Mouse (Mus musculus) forelimb bud, embryonic 11.5 days (tissue): ENCODE measurements around the gene Tmem240.
"Not testable (repeated sequence)": the region's sequence is repeated elsewhere in the genome, so short reads cannot be mapped to it uniquely, and the experiment has no call there.

Experiments
- DNase-seq: peaks from one replicate; pipeline ENCODE4 v3.0.0-alpha.2; 2012; ENCODE audit warnings: low read depth, low spot score

Gene Tmem240

GRCm38 (mm10) chr4:155770626-155771025, 36.0 kb downstream of the Tmem240 start:
- DNase-seq = no peak

GRCm38 (mm10) chr4:155771706-155772105, 37.1 kb downstream of the Tmem240 start:
- no peak for DNase-seq

DNA sequence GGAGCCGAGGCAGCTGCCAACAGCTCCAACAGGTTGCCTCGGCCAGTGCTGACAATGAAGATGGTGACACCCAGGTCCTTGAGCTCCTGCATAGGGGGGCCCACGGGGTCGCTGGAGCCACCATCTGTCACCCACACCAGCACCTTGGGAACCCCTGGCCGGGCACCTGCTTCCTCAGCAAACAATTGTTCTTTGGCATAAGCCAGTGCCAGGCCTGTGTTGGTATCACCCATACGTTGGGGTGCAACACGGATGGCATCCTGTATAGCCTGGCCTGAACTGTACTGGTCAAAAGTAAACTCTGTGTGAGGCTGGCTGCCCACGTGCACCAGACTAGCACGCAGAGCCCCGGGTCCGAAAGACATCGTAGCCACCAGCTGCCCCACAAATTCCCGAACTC, 38.2 kb downstream of the Tmem240 start:
- no peak for DNase-seq

- DNase-seq = no peak
Measured at GRCm38 (mm10) chr4:155773335-155774078, 38.9 kb downstream of the Tmem240 start.

DNA sequence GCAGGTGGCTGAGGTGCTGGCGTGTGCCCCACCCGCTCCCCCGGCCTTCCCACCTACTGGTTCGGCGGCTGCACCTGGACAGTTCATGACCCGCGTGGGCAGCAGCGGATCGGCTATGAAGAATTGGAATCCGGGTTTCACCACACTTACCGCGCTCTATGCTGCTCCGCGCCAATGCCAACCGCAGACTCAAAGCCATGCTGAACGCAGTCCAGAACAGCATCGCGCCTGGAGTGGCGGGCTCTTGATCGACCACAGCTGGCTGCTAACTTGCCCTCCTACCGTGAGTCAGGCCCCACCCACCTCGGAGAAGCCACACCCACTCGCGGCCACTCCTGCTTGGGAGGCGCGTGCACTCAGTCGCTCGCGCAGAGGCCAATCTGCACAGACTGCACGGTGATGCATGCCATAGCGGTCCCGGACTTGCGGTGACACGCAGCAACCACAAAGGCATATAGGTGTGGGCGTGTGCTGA, 39.7 kb downstream of the Tmem240 start, which contains the start of gene Vwa1:
Gene Vwa1 (minus strand): TSS at position 419 of the 475 bp plus-strand sequence.
- DNase-seq = peak; percentile 85

DNA sequence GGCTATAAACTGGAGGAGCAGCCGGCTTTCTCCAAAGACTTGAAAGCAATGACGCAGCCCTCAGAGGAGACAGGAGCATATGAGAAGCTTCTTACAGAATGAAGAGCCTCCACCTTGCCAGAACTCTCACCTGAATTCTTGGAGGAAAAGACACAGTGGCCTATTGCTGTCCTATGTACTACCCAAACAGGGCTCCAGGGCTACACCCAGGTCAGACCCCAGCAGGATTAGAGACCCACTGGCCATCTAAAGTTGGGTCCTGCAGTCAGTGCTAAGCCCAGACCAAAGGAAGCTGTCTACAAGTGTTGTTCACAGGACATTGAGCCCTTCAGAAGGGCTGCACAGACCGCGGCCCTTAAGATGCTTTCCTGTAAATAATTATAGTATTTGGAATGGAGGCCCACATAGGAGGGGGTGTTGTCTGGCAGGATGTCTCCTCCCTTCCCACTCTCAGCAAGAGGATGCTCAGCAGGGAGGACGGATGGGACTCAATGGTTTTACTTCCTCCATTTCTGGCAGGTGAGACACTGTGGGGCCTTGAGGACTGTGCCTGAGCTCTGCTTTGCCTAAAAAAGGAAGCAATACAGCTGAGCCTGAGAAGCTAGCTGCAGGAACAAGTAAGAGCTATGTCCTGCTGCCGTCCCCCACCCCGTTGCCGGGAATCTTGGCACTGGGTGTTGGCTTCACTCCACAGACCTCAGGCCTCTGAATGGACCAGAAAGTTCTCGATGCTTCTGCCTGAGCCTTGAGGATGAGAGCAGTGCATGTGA, 40.6 kb downstream of the Tmem240 start:
- DNase-seq = no peak

GRCm38 (mm10) chr4:155775855-155776254, 41.3 kb downstream of the Tmem240 start:
- no peak for DNase-seq

DNA sequence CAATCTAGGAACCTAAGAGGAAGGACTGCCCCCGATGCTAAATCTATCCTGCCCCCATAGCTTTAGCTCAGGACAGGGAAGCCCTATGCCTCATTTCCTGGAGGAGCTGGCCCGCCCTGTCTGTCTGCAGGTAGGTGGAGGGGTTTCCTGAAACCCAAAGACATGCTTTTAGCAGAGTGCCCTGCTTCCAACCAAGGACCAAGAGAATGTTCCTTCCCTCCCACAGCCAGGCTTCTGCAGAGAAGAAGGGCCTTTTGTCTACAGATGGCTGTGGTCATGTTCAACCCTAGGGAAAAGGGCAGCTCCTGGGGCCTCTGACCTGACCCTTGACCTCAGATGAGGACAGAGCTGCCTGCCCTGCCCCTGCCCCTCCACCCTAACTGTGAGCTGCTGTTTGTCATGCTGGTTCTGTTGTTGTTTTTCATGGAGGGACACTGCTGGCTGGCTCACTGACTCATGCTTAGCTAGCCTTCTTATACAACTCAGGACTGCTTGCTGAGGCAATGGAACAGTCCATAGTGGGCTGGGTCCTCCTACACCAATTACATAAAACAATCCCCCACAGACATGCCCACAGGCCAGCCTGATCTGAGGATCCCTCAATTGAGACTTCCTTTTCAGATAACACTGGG, 42.2 kb downstream of the Tmem240 start:
- no peak for DNase-seq

DNA sequence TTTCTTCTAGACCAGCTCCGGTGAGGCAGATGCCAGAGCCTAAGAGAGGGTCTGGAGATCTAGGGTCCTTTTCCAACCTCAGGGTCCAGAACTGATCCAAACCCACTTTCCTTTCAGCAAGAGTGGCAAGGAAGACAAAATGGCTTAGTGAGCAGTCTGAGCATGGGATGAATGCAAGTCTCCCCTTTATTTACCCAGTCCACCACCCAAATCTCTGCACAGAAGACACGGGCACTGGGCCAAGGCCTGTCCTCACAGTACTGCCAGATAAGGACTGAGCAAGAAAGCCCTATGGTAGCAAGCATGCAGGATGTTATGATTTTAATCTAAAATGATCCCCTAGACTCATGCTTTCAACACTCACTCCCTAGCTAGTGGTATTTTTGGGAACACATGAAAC, 43.2 kb downstream of the Tmem240 start:
- no peak for DNase-seq

DNA sequence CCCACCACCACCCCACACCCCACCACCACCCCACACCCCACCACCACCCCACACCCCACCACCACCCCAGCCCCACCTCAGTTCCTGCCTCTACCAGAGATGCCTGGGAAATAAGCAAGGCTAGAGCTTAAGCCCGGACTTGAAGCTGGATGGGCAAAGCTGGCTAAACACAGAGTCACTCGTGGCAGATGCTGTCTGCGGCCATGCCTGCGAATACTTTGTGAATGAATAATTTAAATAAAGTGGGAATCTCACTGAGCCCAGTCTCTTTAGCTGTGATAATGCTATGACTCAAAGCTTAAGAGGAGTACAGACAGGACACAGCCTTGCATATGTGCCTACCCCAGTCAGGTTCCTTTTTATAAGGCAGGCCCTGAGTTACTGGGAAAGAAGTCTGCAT, 44.9 kb downstream of the Tmem240 start:
- DNase-seq = no peak

DNA sequence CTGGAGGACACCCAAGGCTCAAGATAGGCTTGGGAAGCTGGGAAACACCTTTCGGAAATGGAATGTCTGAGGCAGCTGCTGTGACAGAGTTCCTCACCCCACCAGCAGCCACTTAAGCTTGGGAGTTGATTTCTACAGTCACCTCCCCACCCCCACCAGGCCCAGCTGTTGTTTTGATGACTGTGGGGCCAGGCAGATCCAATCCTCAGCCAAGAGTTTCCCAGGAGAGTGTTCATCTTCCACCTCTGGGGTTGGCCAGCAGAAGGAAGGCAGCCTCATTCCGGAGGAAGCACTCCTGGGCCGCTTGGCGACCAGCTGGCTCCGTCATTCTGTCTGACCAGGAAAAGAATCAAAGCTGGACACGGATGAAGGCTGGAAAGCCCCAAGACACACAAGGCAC, 46.3 kb downstream of the Tmem240 start:
- DNase-seq = peak; percentile 45

GRCm38 (mm10) chr4:155783486-155784080, 49.0 kb downstream of the Tmem240 start:
- DNase-seq = no peak

DNA sequence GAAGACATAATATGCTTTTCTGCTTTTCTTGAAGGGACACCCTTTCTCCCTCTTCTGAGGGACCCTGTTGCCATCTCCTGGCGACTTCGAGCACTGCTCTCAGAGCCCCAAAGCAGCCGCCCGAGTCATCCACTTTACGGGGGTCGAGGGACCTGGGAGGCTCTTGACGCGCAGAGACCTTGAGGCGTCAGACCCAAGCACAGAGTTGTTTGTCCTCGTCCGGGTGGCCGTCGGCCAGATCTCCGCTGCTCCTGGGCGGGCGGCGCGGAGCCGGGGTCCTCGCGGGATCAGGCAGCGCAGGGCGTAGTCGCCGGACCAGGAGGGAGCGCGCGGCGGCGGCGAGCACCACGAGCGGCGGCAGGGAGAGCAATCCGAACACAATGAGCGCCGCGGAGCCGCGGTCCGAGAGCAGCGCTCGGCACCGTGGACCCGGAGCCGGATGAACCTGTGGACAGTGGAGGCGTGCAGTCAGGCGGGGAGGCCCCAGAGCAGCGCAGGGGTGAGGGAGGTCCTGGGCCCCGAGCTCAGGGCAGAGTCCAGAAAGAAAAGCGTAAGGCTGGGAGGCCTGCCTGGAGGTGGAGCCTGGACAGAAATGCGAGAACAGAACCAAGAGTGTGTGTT, 49.6 kb downstream of the Tmem240 start:
- DNase-seq = peak; percentile 74

DNA sequence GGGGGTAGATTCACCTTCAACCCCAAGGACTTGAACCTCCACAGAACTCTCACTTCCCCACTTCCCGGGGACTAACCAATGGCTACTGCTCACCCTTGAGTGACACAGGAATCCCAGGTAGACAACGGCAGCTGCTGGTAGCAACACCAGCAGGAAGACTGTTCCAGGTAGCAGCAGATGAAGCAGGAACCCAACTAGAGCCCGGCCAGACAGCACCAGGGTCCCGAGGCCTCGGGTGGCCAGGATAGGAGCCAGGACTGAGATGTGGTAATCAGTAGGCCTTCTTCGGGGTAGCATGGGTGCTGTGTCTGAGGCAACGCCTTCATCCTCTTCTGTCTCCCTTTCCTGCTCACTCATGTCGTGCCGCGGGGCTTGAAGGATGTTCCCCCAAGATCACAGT, 50.6 kb downstream of the Tmem240 start:
- DNase-seq = no peak

DNA sequence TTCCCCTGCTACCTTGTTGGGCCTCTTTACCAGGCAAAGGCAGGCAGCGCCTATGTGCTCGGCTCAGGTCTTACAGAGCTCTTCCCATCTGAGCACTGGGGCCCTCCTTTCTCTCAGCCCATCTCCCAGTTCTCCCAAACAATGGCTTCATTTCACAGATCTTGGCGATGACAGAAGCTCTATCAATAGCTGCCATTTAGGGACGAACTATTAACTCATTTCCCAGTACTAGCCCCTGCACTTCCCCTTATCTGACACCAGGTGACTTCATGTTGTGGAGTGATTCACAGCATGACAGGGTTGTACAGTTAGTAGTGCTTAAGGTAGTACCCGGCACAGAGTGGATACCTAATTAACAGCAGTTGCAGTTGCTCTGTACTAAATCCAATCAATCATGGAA, 51.2 kb downstream of the Tmem240 start, which contains the start of gene Tmem88b:
Gene Tmem88b (minus strand): TSS at position 56 of the 400 bp plus-strand sequence.
- no peak for DNase-seq

DNA sequence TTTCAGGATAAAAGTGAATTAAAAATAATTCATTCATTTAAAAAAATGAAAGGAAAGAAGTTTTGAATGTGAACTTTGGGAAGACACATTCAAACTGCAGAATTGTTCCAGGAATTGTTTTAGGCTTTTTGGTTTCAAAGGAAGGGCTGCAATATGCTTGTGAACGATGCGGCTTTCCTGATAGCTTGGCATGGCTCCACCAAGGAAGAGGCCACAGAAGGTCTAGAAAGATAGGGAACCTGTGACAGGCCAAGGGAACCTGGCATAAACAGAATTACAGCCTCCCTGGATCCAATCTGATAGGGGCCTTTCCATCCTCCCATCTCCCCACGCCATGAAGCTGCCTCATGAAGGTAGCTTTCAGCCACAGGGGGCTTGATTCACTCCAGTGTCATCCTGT, 53.7 kb downstream of the Tmem240 start:
- no peak for DNase-seq

- not testable (repeated sequence) for DNase-seq
Measured at GRCm38 (mm10) chr4:155788833-155789232, 54.2 kb downstream of the Tmem240 start.

- DNase-seq = no peak
Measured at GRCm38 (mm10) chr4:155790021-155790489, 55.5 kb downstream of the Tmem240 start, which contains the start of gene Ankrd65. Gene Ankrd65, plus strand, starts transcription at chr4:155790439.
